Mouse (Mus musculus) kidney, postnatal 0 days (tissue): ENCODE results near the gene Oas1f. TPM values are rescaled to one million over a fixed set of nuclear protein-coding genes. Genes with fewer than 3 reads are reported as not detected.

Experiments used
- ATAC-seq: fragments of 200-750 bp; cut with Nextera tagmentation; replicated peaks from 2 replicates; pipeline ENCODE4 v1.8.0; 2017; ENCODE audit warnings: low read depth, moderate number of reproducible peaks, moderate TSS enrichment, moderate library complexity; ENCODE audit not compliant: low FRiP score
- DNase-seq: peaks from one replicate; pipeline ENCODE4 v3.0.0-alpha.2; 2016; ENCODE audit warnings: low spot score
- H3K27ac ChIP-seq: fragments of 300-500 bp; sonication (generic); 2 replicates; pipeline ENCODE4 v1.5.1; 2014; ENCODE audit warnings: mild to moderate bottlenecking
- H3K27me3 ChIP-seq: fragments of 300-500 bp; sonication (generic); 2 replicates; pipeline ENCODE4 v1.6.1; 2014; ENCODE audit warnings: low read length, mixed read lengths; ENCODE audit not compliant: insufficient read depth
- H3K36me3 ChIP-seq: fragments of 300-500 bp; sonication (generic); 2 replicates; pipeline ENCODE4 v1.6.1; 2014; ENCODE audit warnings: low read length, mixed read lengths; ENCODE audit not compliant: insufficient read depth
- H3K4me1 ChIP-seq: fragments of 300-500 bp; sonication (generic); replicated peaks from 2 replicates; pipeline ENCODE4 v1.6.1; 2014; ENCODE audit warnings: antibody characterized with exemption, low read length, mixed read lengths; ENCODE audit not compliant: insufficient read depth
- H3K4me2 ChIP-seq: fragments of 300-500 bp; sonication (generic); 2 replicates; pipeline ENCODE4 v1.6.1; 2014; ENCODE audit warnings: mild to moderate bottlenecking, low read length, moderate library complexity, mixed read lengths
- H3K4me3 ChIP-seq: fragments of 300-500 bp; sonication (generic); replicated peaks from 2 replicates; pipeline ENCODE4 v1.5.1; 2014; ENCODE audit warnings: low read depth, low read length
- H3K9ac ChIP-seq: fragments of 300-500 bp; sonication (generic); 2 replicates; pipeline ENCODE4 v1.6.1; 2014; ENCODE audit warnings: low read depth, low read length
- H3K9me3 ChIP-seq: fragments of 300-500 bp; sonication (generic); replicated peaks from 2 replicates; pipeline ENCODE4 v1.6.1; 2016; ENCODE audit warnings: low read length, inconsistent platforms, mixed read lengths
- CTCF ChIP-seq: IDR thresholded peaks from 2 replicates; pipeline ENCODE4 v1.5.1; 2016; ENCODE audit warnings: antibody characterized with exemption, low read depth, mild to moderate bottlenecking, moderate library complexity
- WGBS: fragments of 180-500 bp; shearing (Covaris S2); extraction: QIAGEN DNeasy Blood & Tissue Kit; methylation state at CpG from one replicate; pipeline ENCODE4 v1.1.7; 2014; 5-methylcytosine and 5-hydroxymethylcytosine counted together
- polyA plus RNA-seq: library from polyadenylated mRNA; unstranded; fragments of >200 nt; fragmentation: Nextera tagmentation; extraction: Ambion mirVana; gene quantifications from 2 replicates; pipeline ENCODE4 v1.2.1, GENCODE M21; 2015

The Oas1f gene
- polyA plus RNA-seq, 1 experiment from 2014 or later, result 0.12 TPM

GRCm38 (mm10) chr5:120836731-120837585, 10.2 kb upstream of the Oas1f start:
- whole genome bisulfite sequencing, result 12% methylated on average over 8 of the region's 8 CpGs
- no peak overlapping the region for H3K4me2 ChIP-seq
- DNase-seq (peak; percentile 32), ATAC-seq (no peak)
- peak; percentile 80 for TF ChIP-seq CTCF
- H3K9me3 ChIP-seq, result no peaks in the 10 kb centered on the region
- no peak overlapping the region for H3K4me3 ChIP-seq
- no peaks in the 10 kb centered on the region for H3K27me3 ChIP-seq
- H3K4me1 ChIP-seq, result no peaks in the 10 kb centered on the region
- H3K27ac ChIP-seq, result no peak overlapping the region
- H3K9ac ChIP-seq, result no peak overlapping the region
- no peaks in the 10 kb centered on the region for H3K36me3 ChIP-seq

- Histone ChIP-seq H3K9me3 (no peaks in the 10 kb centered on the region), H3K36me3 (no peaks in the 10 kb centered on the region), H3K27ac (no peak overlapping the region), H3K4me1 (no peaks in the 10 kb centered on the region), H3K27me3 (no peaks in the 10 kb centered on the region), H3K4me3 (no peak overlapping the region), H3K4me2 (no peak overlapping the region), H3K9ac (no peak overlapping the region)
- no peak for DNase-seq
- no peak for TF ChIP-seq CTCF
- whole genome bisulfite sequencing, result 75% methylated on average over 3 of the region's 3 CpGs
- ATAC-seq, result no peak
These were observed 2.5 kb upstream of the Oas1f start for GRCm38 (mm10) chr5:120844713-120845112.

GRCm38 (mm10) chr5:120849601-120850136, 2.5 kb downstream of the Oas1f start:
- Histone ChIP-seq H3K4me3 (no peak overlapping the region), H3K9ac (no peak overlapping the region), H3K27me3 (no peaks in the 10 kb centered on the region), H3K4me1 (no peaks in the 10 kb centered on the region), H3K27ac (no peak overlapping the region), H3K4me2 (no peak overlapping the region), H3K36me3 (no peaks in the 10 kb centered on the region), H3K9me3 (0 out of 2 replicates have a peak, but pooled peaks cover 3% of the 10 kb centered on the region)
- peak; percentile 73 for TF ChIP-seq CTCF
- ATAC-seq, result no peak
- DNase-seq, result peak; percentile 20
- 62% methylated on average over 3 of the region's 3 CpGs for WGBS

- Histone ChIP-seq H3K27ac (no peak overlapping the region), H3K4me1 (no peaks in the 10 kb centered on the region), H3K9me3 (0 out of 2 replicates have a peak, but pooled peaks cover under 1% of the 10 kb centered on the region), H3K36me3 (no peaks in the 10 kb centered on the region), H3K27me3 (no peaks in the 10 kb centered on the region), H3K9ac (no peak overlapping the region), H3K4me2 (no peak overlapping the region), H3K4me3 (no peak overlapping the region)
- no peak for DNase-seq
- 67% methylated on average over 2 of the region's 2 CpGs for WGBS
- TF ChIP-seq CTCF, result no peak
- ATAC-seq, result no peak
These were observed 12.1 kb downstream of the Oas1f start for GRCm38 (mm10) chr5:120859241-120859640.

- no peaks in the 10 kb centered on the region for H3K4me1 ChIP-seq
- no peak within 1 kb of the TSS for H3K9ac ChIP-seq
- no peaks in the 10 kb centered on the region for H3K36me3 ChIP-seq
- DNase-seq (no peak), ATAC-seq (no peak)
- H3K4me3 ChIP-seq, result no peak within 1 kb of the TSS
- TF ChIP-seq CTCF, result no peak
- WGBS, result 38% methylated on average over 4 of the region's 4 CpGs
- H3K27ac ChIP-seq, result no peak within 1 kb of the TSS
- no peaks in the 10 kb centered on the region for H3K27me3 ChIP-seq
- no peak within 1 kb of the TSS for H3K4me2 ChIP-seq
- no peaks in the 10 kb centered on the region for H3K9me3 ChIP-seq
These were observed 14.0 kb downstream of the Oas1f start, which contains the start of gene Oas1h for GRCm38 (mm10) chr5:120861121-120861520. TSS of gene Oas1h (plus strand) at chr5:120861421.

- DNase-seq, result peak; percentile 9
- Histone ChIP-seq H3K9me3 (no peaks in the 10 kb centered on the region), H3K9ac (no peak overlapping the region), H3K27me3 (no peaks in the 10 kb centered on the region), H3K4me3 (no peak overlapping the region), H3K4me2 (no peak overlapping the region), H3K27ac (no peak overlapping the region), H3K4me1 (no peaks in the 10 kb centered on the region), H3K36me3 (no peaks in the 10 kb centered on the region)
- no peak for ATAC-seq
- peak; percentile 49 for TF ChIP-seq CTCF
- WGBS, result 75% methylated on average over 3 of the region's 3 CpGs
These were observed 18.2 kb downstream of the Oas1f start for GRCm38 (mm10) chr5:120865336-120865860.
